Mouse (Mus musculus): ENCODE measurements at regions not wholly inside any gene's neighbourhood (a gene's known extent, or its start where the extent isn't known, plus 50 kb on each side); places are given as distances from the start of the nearest gene placed in this dataset.
A peak's percentile ranks its signal among the peaks of the same experiment; 100 is the strongest.

DNA sequence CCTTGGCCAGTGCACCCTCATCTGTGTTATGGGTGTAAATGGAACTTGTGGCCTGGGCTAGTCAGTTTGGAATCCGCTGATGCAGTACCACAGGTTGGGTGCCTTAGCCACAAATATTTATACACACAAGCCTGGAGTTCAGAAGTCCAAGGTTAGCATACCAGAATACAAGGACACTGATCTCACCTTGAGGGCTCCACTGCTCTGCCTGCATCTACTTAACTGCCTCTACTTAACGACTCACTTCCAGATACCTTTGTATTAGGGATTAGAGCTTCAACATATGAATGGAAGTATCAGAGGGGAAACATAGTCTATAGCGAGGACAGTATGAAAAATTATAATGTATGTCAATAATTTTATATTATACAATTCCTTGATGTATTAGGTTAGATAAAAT lies 57.5 kb downstream of the Tmem174 start:
- H3K4me1 ChIP-seq: no peaks in the 10 kb centered on the region
- no peak overlapping the region for H3K27ac ChIP-seq
- no peak overlapping the region for H3K4me2 ChIP-seq (replicated peaks)
- no peak overlapping the region for H3K4me3 ChIP-seq
- H3K9ac ChIP-seq: no peak overlapping the region
- no peaks in the 10 kb centered on the region for H3K9me3 ChIP-seq
- H3K27me3 ChIP-seq (replicated peaks): peaks cover 17% of the 10 kb centered on the region
- no peak for ATAC-seq (ENCODE audit: low FRiP score, low read depth)
- WGBS: 88% methylated on average over 3 of the region's 3 CpGs
- no peaks in the 10 kb centered on the region for H3K36me3 ChIP-seq

DNA sequence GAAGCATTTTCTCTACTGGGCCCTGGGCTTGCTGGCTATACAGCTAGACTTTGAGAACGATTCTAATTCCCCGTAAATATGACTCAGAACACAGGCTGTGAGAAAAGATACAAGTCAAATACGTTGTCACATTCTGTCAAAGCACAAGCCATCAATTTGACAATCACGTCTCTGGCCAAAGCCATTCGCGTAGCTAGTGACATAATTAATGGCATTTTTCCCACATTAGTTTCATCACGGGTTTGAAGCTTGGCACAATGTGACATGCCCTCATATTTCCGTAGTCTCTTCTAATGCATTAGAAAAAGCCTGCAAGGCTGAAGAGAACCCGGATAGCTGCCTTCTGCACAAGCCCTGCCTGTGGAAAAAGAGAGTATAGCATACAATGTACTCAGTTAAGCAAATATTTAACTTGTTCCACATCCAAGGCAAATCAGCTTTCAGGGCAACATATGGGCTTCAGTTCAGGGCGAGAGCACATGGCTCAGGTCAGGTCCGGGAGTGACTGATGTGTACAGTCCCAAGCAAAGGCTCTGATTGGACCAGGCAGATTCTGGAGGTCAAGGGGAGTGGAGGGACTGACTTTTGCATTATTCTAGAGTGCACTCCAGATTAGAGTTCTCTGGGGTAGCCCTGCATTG lies 58.7 kb downstream of the Tmem174 start:
- peaks cover 16% of the 10 kb centered on the region for H3K27me3 ChIP-seq (replicated peaks)
- H3K4me1 ChIP-seq: peaks cover 4% of the 10 kb centered on the region; the same call in 1 of the 2 replicates
- 60% methylated on average over 11 of the region's 11 CpGs for WGBS
- ATAC-seq (ENCODE audit: low FRiP score, low read depth): no peak
- H3K9me3 ChIP-seq: no peaks in the 10 kb centered on the region
- no peak overlapping the region for H3K4me2 ChIP-seq (replicated peaks)
- H3K27ac ChIP-seq: no peak overlapping the region
- no peak overlapping the region for H3K4me3 ChIP-seq
- no peak overlapping the region for H3K9ac ChIP-seq
- H3K36me3 ChIP-seq: no peaks in the 10 kb centered on the region

DNA sequence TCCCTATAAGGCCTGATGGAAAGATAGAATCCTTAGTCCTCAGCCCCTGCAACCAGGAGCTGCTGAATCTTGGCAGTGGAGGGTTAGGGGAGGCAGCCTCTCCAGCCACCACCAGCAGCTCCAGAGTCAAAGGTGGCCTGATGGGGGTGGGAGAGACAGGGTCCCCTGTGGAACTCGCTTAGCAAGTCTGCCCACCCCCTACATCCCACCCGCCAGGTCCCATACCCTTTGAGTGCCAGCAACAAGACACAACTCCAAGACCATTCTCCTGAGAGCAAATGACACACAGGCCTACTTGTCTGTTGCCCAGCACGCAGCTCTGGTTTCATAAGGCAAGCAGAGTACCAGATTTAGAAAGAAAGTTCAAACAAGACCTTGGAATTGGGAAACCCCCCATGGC lies 61.1 kb downstream of the Tmem174 start:
- Histone ChIP-seq H3K4me1 (peaks cover 21% of the 10 kb centered on the region), H3K4me3 (no peak overlapping the region), H3K9ac (no peak overlapping the region), H3K27ac (no peak overlapping the region), H3K27me3 (replicated peaks) (peaks cover 36% of the 10 kb centered on the region), H3K9me3 (no peaks in the 10 kb centered on the region), H3K36me3 (no peaks in the 10 kb centered on the region), H3K4me2 (replicated peaks) (no peak overlapping the region)
- 67% methylated on average over 3 of the region's 3 CpGs for WGBS
- no peak for ATAC-seq (ENCODE audit: low FRiP score, low read depth)

GRCm38 (mm10) chr13:98574057-98574323 lies 63.2 kb downstream of the Tmem174 start:
- Histone ChIP-seq H3K9me3 (no peaks in the 10 kb centered on the region), H3K4me1 (peaks cover 21% of the 10 kb centered on the region), H3K27me3 (replicated peaks) (peaks cover 42% of the 10 kb centered on the region), H3K9ac (no peak overlapping the region), H3K4me2 (replicated peaks) (peak overlapping the region; percentile 76), H3K36me3 (no peaks in the 10 kb centered on the region), H3K27ac (no peak overlapping the region), H3K4me3 (no peak overlapping the region)
- ATAC-seq (ENCODE audit: low FRiP score, low read depth): no peak
- 26% methylated on average over 12 of the region's 12 CpGs for WGBS

DNA sequence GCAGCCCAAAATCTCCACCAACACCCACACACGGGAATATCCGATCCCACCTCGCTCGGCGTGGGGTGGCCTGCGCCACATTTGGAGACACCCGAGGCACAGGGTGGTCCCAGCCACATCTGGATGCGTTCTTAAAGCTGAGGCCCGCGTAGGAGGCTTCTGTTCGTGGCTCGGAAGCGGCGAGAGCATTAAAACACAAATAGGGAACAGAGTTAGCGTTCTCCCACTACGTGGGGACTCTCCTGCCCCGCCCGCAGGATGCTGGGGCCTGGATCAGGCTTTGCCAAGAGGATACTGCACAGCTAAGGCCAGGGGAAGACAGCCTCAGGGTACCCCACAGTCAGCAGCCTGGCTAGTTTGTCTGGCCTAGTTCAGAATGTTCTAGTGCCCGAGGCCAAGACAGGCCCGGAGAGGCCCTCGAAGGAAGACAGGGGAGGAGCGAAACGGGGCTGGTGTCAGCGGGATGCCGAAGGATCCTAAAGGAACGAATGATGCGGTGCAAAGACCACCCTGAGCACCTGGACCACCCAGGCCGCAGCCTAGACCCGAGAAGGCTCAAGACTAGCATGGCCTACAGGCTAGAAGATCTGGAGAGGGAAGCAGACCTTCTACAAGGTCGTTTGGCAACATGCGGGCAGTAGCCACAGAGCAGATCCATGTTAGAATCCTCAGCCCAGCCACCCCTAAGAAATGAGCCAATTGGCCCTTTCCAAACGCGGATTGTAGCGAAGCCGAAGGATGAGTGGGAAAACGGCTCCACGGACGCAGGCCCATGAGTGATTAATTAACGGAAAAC lies 63.8 kb downstream of the Tmem174 start:
- H3K4me2 ChIP-seq (replicated peaks): peak overlapping the region; percentile 76
- H3K27ac ChIP-seq: no peak overlapping the region; the same call in 1 of the 2 replicates
- ATAC-seq (ENCODE audit: low FRiP score, low read depth): 0 out of 2 replicates have a peak, but pooled peaks have one; percentile 63
- no peaks in the 10 kb centered on the region for H3K36me3 ChIP-seq
- peaks cover 42% of the 10 kb centered on the region for H3K27me3 ChIP-seq (replicated peaks)
- H3K9me3 ChIP-seq: no peaks in the 10 kb centered on the region
- peak overlapping the region; percentile 52; the same call in 1 of the 2 replicates for H3K9ac ChIP-seq
- peak overlapping the region; percentile 38 for H3K4me3 ChIP-seq
- H3K4me1 ChIP-seq: peaks cover 21% of the 10 kb centered on the region
- WGBS: 15% methylated on average over 39 of the region's 39 CpGs

DNA sequence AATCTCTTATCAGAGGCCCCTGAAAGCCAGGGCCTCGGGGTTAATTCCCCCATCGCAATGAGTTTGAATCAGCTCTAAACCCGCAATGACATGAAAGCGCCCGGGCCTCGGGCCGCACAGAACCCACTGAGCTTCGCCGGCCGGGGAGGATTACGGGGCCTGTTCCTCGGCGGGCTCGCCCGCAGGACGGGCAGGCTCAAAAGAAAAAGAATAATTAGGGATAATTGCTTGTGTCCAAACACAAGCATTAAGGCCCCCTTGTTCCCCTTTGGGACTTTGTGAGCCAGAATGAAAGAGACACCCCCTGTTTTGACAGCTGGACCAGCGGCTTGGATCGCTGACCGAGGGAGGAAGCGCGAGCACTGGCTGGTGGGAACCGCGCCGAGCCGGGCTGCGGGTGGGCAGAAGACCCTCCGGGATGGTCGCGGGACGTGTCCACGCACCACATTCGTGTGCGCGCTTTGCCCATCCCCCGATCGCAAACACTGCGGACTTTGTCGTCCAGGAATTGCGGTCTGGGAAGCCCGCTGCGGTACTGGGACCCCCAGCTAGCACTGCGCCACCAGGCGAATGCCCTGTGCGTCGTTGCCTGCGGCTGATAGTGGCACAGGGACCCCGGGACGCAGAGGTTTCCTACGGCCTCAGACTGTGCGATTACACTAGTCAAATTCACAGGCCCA lies 64.5 kb downstream of the Tmem174 start:
- Histone ChIP-seq H3K9me3 (no peaks in the 10 kb centered on the region), H3K9ac (peak overlapping the region; percentile 52; the same call in 1 of the 2 replicates), H3K4me1 (peaks cover 21% of the 10 kb centered on the region), H3K4me3 (peak overlapping the region; percentile 38), H3K36me3 (no peaks in the 10 kb centered on the region), H3K4me2 (replicated peaks) (peak overlapping the region; percentile 76), H3K27me3 (replicated peaks) (peaks cover 42% of the 10 kb centered on the region), H3K27ac (no peak overlapping the region)
- peak; percentile 61 for ATAC-seq (ENCODE audit: low FRiP score, low read depth)
- WGBS: under 1% methylated on average over 50 of the region's 50 CpGs

DNA sequence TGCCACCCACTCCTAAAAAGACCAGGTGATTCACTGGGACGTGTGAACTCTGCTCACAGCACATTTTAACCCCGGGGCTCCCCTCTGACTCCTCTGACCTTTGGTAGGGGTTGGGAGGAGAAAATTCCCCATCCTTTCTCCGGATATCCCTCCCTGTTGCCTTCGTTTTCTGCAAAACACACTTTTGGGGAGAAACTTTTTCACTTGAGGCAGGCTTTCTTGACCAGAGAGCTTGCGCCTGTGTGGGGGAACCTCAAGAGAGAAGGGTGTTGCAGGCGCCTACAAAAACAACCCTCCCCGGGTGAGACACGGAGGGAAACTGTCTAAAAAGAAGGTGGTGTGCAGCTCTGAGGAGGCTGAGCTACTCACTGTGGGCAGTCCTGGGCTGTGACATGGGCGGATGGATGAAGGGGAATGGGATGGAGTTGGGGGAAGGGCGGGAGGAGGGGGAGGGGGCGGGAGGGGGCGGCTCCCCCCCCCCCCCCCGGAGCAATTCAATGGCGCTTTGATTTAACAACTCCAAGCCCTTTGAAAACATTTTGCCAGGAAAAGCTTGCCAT lies 65.1 kb downstream of the Tmem174 start:
- Histone ChIP-seq H3K4me2 (replicated peaks) (peak overlapping the region; percentile 76), H3K9me3 (no peaks in the 10 kb centered on the region), H3K36me3 (no peaks in the 10 kb centered on the region), H3K4me1 (peaks cover 21% of the 10 kb centered on the region), H3K27ac (no peak overlapping the region), H3K4me3 (peak overlapping the region; percentile 38), H3K9ac (no peak overlapping the region), H3K27me3 (replicated peaks) (peaks cover 42% of the 10 kb centered on the region)
- peak; percentile 74; the same call in 1 of the 2 replicates for ATAC-seq (ENCODE audit: low FRiP score, low read depth)
- 4% methylated on average over 11 of the region's 14 CpGs for WGBS

DNA sequence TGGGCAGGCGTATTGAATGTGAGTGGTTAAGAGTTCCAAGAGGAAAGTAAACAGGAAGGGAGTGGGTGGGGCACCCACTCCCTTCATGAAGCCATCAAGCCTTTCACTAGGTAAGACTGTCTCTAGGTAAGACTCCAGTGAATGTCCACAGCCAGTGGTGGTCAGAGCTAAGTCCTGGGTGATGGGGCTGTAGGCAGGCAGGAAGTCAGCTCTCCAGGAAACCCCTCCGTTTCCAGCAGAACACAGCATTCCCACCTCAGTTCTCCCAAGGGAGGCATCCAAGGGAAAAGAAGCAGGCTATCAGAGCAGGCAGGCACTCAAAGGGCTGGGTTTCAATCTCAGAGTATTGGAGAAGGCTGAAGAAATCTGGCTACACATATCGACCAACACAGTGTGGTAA lies 66.2 kb downstream of the Tmem174 start:
- Histone ChIP-seq H3K27ac (no peak overlapping the region), H3K4me3 (no peak overlapping the region), H3K27me3 (replicated peaks) (peaks cover 42% of the 10 kb centered on the region), H3K36me3 (no peaks in the 10 kb centered on the region), H3K9me3 (no peaks in the 10 kb centered on the region), H3K4me1 (peaks cover 21% of the 10 kb centered on the region), H3K4me2 (replicated peaks) (no peak overlapping the region), H3K9ac (no peak overlapping the region)
- WGBS: 62% methylated on average over 3 of the region's 3 CpGs
- no peak for ATAC-seq (ENCODE audit: low FRiP score, low read depth)

- no peak overlapping the region for H3K27ac ChIP-seq
- H3K4me2 ChIP-seq (replicated peaks): no peak overlapping the region
- H3K27me3 ChIP-seq (replicated peaks): no peaks in the 10 kb centered on the region
- no peak overlapping the region for H3K4me3 ChIP-seq
- no peaks in the 10 kb centered on the region for H3K9me3 ChIP-seq
- ATAC-seq (ENCODE audit: low FRiP score, low read depth): no peak
- H3K4me1 ChIP-seq: 0 out of 2 replicates have a peak, but pooled peaks cover 5% of the 10 kb centered on the region
- WGBS: 68% methylated on average over 6 of the region's 6 CpGs
- no peaks in the 10 kb centered on the region for H3K36me3 ChIP-seq
- H3K9ac ChIP-seq: no peak overlapping the region
Observed at GRCm38 (mm10) chr13:98555693-98556092, 63.9 kb upstream of the Gm10320 start.

GRCm38 (mm10) chr13:98551471-98552020 lies 59.7 kb upstream of the Gm10320 start:
- H3K27ac ChIP-seq: no peak overlapping the region
- H3K36me3 ChIP-seq: no peaks in the 10 kb centered on the region
- no peaks in the 10 kb centered on the region for H3K27me3 ChIP-seq (replicated peaks)
- H3K4me3 ChIP-seq: no peak overlapping the region
- no peaks in the 10 kb centered on the region for H3K9me3 ChIP-seq
- no peak overlapping the region for H3K4me2 ChIP-seq (replicated peaks)
- 88% methylated on average over 13 of the region's 13 CpGs for WGBS
- ATAC-seq (ENCODE audit: low FRiP score, low read depth): no peak
- 0 out of 2 replicates have a peak, but pooled peaks cover 5% of the 10 kb centered on the region for H3K4me1 ChIP-seq
- H3K9ac ChIP-seq: no peak overlapping the region

- Histone ChIP-seq H3K27ac (no peak overlapping the region), H3K9ac (no peak overlapping the region), H3K4me2 (replicated peaks) (no peak overlapping the region), H3K9me3 (no peaks in the 10 kb centered on the region), H3K36me3 (no peaks in the 10 kb centered on the region), H3K4me3 (no peak overlapping the region), H3K4me1 (no peaks in the 10 kb centered on the region), H3K27me3 (replicated peaks) (no peaks in the 10 kb centered on the region; the same call in 1 of the 2 replicates)
- WGBS: 84% methylated on average over 5 of the region's 5 CpGs
- ATAC-seq (ENCODE audit: low FRiP score, low read depth): no peak
Observed at GRCm38 (mm10) chr13:98547223-98547622, 55.4 kb upstream of the Gm10320 start.

GRCm38 (mm10) chr13:98546116-98546515 lies 54.3 kb upstream of the Gm10320 start:
- no peak for ATAC-seq (ENCODE audit: low FRiP score, low read depth)
- 43% methylated on average over 5 of the region's 5 CpGs for WGBS
- H3K4me2 ChIP-seq (replicated peaks): no peak overlapping the region
- no peak overlapping the region for H3K27ac ChIP-seq
- no peak overlapping the region for H3K9ac ChIP-seq
- no peaks in the 10 kb centered on the region for H3K4me1 ChIP-seq
- no peaks in the 10 kb centered on the region for H3K9me3 ChIP-seq
- no peaks in the 10 kb centered on the region; the same call in 1 of the 2 replicates for H3K27me3 ChIP-seq (replicated peaks)
- H3K4me3 ChIP-seq: no peak overlapping the region
- H3K36me3 ChIP-seq: no peaks in the 10 kb centered on the region

Measured in neural tube, embryonic 12.5 days (tissue).